14 mouse cellular contexts compared by ENCODE assay signal in the genomic region with DNA sequence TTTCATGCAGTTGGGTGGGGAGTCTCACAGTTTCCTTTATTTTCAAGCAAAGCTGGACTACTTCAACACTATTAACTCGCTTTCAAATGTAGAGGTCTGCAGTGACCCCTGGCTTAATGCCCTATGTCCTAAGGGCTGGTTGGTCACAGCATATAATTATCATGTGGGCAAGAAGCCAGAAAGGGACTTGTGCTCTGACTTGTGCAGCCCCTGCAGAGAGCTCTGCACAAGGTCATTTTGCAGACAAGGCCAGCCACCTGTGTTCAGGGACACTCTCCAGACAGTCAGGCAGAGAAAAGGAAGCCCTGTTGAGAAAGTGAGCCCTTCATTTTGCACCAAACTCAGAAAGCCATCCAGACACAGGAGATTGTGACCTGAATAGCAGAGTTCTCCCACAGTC.
DNase-seq lines count a peak whose midpoint lies in the region; ATAC-seq and TF ChIP-seq lines count a peak whose summit lies in the region.
"Had no signal": no experiment of that assay in that cellular context is flagged by ENCODE, and none has a peak within 500 bp of the region (broad histone marks: within the 10 kb centered on the region; RNA-seq: fewer than 3 reads in every experiment).

No protein-coding gene starts in this region.

- WGBS in heart, adult 2 months, result 17% methylated on average over 1 of the region's 1 CpGs
- 71% methylated on average over 1 of the region's 1 CpGs for WGBS in heart, embryonic 10.5 days
- 40% methylated on average over 1 of the region's 1 CpGs for WGBS in lung, postnatal 0 days
- WGBS in lung, adult 2 months, result 24% methylated on average over 1 of the region's 1 CpGs

- peaks cover 31% of the 10 kb centered on the region for H3K36me3 ChIP-seq in heart, adult 2 months (ENCODE audit: control insufficient read depth, insufficient read depth, low read length)
- no peaks in the 10 kb centered on the region for H3K36me3 ChIP-seq in heart, embryonic 10.5 days
- H3K36me3 ChIP-seq in lung, postnatal 0 days (ENCODE audit: insufficient read depth, low read length), result no peaks in the 10 kb centered on the region
- H3K36me3 ChIP-seq: hindbrain, embryonic 15.5 days had no signal

- H3K9me3 ChIP-seq in heart, embryonic 10.5 days, result no peaks in the 10 kb centered on the region
- no peaks in the 10 kb centered on the region for H3K9me3 ChIP-seq in lung, postnatal 0 days (ENCODE audit: low read length)
- H3K9me3 ChIP-seq: hindbrain, embryonic 15.5 days; megakaryocyte, embryonic 14.5 days had no signal

- ATAC-seq in lung, postnatal 0 days, result peak; percentile 28; the same call in 1 of the 2 replicates
- ATAC-seq: Patski had no signal

- TF ChIP-seq POLR2A in heart, adult 2 months (IDR thresholded peaks at IDR 0.05; ENCODE audit: insufficient read depth, low read depth, low read length), result peak; percentile 27; the same call in 1 of the 2 replicates
- TF ChIP-seq POLR2A in lung, adult 2 months (IDR thresholded peaks at IDR 0.05; ENCODE audit: borderline replicate concordance, extremely low read depth, low read depth, low read length), result no peak
- no peak for TF ChIP-seq POLR2A in cortical plate, adult 2 months (IDR thresholded peaks at IDR 0.05; ENCODE audit: extremely low read depth, insufficient read depth, low read length)

- intact Hi-C loops in heart, adult 2 months (cut with DNase I), result loop anchor here (1.0 to 5.0 kb wide), 6 partner anchors 15 to 132 kb away; partner anchors contain the start of gene Cd200

- no peak overlapping the region for H3K4me2 ChIP-seq in lung, postnatal 0 days (replicated peaks; ENCODE audit: low read depth, low read length)
- H3K4me2 ChIP-seq: hindbrain, embryonic 15.5 days; liver, embryonic 11.5 days had no signal

- no peak for DNase-seq in heart, adult 2 months
- no peak for DNase-seq in heart, embryonic 10.5 days (ENCODE audit: low spot score)
- DNase-seq in lung, postnatal 0 days (ENCODE audit: low spot score), result no peak
- DNase-seq in lung, adult 2 months, result no peak
- DNase-seq in kidney, postnatal 4 days, result peak; percentile 16 to 46
- no peak for DNase-seq in T-cell, adult 2 months (ENCODE audit: low spot score)
- no peak for DNase-seq in gastrocnemius, adult 8-10 months (ENCODE audit: low spot score in 2 of 2)
- DNase-seq: gastrocnemius, postnatal 14 days had no signal

- TF ChIP-seq CTCF in heart, adult 2 months (IDR thresholded peaks at IDR 0.05), result no peak
- TF ChIP-seq CTCF in lung, postnatal 0 days (IDR thresholded peaks at IDR 0.05), result no peak
- no peak for TF ChIP-seq CTCF in lung, adult 2 months (IDR thresholded peaks at IDR 0.05; ENCODE audit: insufficient read depth, low read length)
- TF ChIP-seq CTCF in cortical plate, adult 2 months (IDR thresholded peaks at IDR 0.05; ENCODE audit: extremely low read depth, insufficient read depth, low read length), result no peak

- peak overlapping the region; percentile 77 for H3K27ac ChIP-seq in heart, adult 2 months
- H3K27ac ChIP-seq in heart, embryonic 10.5 days, result no peak overlapping the region
- H3K27ac ChIP-seq in lung, postnatal 0 days (ENCODE audit: low read length), result peak overlapping the region; percentile 44; the same call in 1 of the 2 replicates
- H3K27ac ChIP-seq in cortical plate, adult 2 months (ENCODE audit: insufficient read depth, low read length), result peak overlapping the region; percentile 59
- H3K27ac ChIP-seq: hindbrain, embryonic 15.5 days had no signal

- no peak overlapping the region for H3K4me3 ChIP-seq in heart, adult 2 months
- H3K4me3 ChIP-seq in heart, embryonic 10.5 days, result no peak overlapping the region
- no peak overlapping the region for H3K4me3 ChIP-seq in lung, postnatal 0 days (ENCODE audit: low read depth, low read length)
- H3K4me3 ChIP-seq in lung, adult 2 months (replicated peaks; ENCODE audit: extremely low read depth, low read depth, low read length), result no peak overlapping the region
- H3K4me3 ChIP-seq in cortical plate, adult 2 months (ENCODE audit: insufficient read depth, low read length), result no peak overlapping the region
- H3K4me3 ChIP-seq: hindbrain, embryonic 15.5 days; megakaryocyte, embryonic 14.5 days; myocyte had no signal

- TF ChIP-seq EP300 in heart, adult 2 months (IDR thresholded peaks at IDR 0.05; ENCODE audit: insufficient read depth, low read depth, low read length), result no peak
- TF ChIP-seq EP300 in lung, postnatal 0 days (IDR thresholded peaks at IDR 0.05), result no peak

- H3K27me3 ChIP-seq in heart, adult 2 months (ENCODE audit: control insufficient read depth, insufficient read depth, low read length), result no peaks in the 10 kb centered on the region
- no peaks in the 10 kb centered on the region for H3K27me3 ChIP-seq in heart, embryonic 10.5 days (ENCODE audit: insufficient read depth, poor library complexity, severe bottlenecking)
- no peaks in the 10 kb centered on the region for H3K27me3 ChIP-seq in lung, postnatal 0 days (replicated peaks; ENCODE audit: insufficient read depth, low read length)
- H3K27me3 ChIP-seq: hindbrain, embryonic 15.5 days; megakaryocyte, embryonic 14.5 days; Patski had no signal

- no peaks in the 10 kb centered on the region for H3K79me2 ChIP-seq in heart, adult 2 months (replicated peaks; ENCODE audit: control insufficient read depth, insufficient read depth, low read length)

- H3K9ac ChIP-seq in heart, adult 2 months (ENCODE audit: low read depth, low read length), result no peak overlapping the region
- no peak overlapping the region for H3K9ac ChIP-seq in lung, postnatal 0 days (replicated peaks; ENCODE audit: low read depth)
- H3K9ac ChIP-seq: hindbrain, embryonic 15.5 days had no signal

- H3K4me1 ChIP-seq in heart, adult 2 months (ENCODE audit: control insufficient read depth, insufficient read depth, low read length), result peaks cover 24% of the 10 kb centered on the region
- H3K4me1 ChIP-seq in heart, embryonic 10.5 days, result no peaks in the 10 kb centered on the region
- no peaks in the 10 kb centered on the region; the same call in 1 of the 2 replicates for H3K4me1 ChIP-seq in lung, postnatal 0 days (ENCODE audit: insufficient read depth, low read depth, low read length)
- peaks cover 16% of the 10 kb centered on the region for H3K4me1 ChIP-seq in lung, adult 2 months (ENCODE audit: control insufficient read depth, insufficient read depth, low read length)
- H3K4me1 ChIP-seq in cortical plate, adult 2 months (ENCODE audit: control insufficient read depth, insufficient read depth, low read length), result peaks cover 2% of the 10 kb centered on the region; the same call in 1 of the 2 replicates
- H3K4me1 ChIP-seq: hindbrain, embryonic 15.5 days; megakaryocyte, embryonic 14.5 days had no signal

Comparison
In these comparisons a context has a peak if more than half of its experiments do, and no peak if none do; other contexts are left out.
1. DNase-seq: peak in kidney, postnatal 4 days (2 of 2); none in heart, adult 2 months (0 of 2), heart, embryonic 10.5 days (single experiment), lung, postnatal 0 days (single experiment), lung, adult 2 months (single experiment), T-cell, adult 2 months (single experiment) and gastrocnemius, adult 8-10 months (0 of 2).